Mouse (Mus musculus) left cerebral cortex, adult 2 months (tissue): ENCODE data around the gene Prkar2a. TPM values are rescaled to one million over a fixed set of nuclear protein-coding genes. Genes with fewer than 3 reads are reported as not detected.
A peak's percentile ranks its signal among the peaks of the same experiment; 100 is the strongest.

ENCODE experiments used
- DNase-seq, 2 experiments: peaks; one replicate each; pipeline ENCODE4 v3.0.0; 2021 to 2022; ENCODE audit warnings: low spot score in 2 of 2, mixed read lengths in 1 of 2; ENCODE audit errors: extremely low spot score in 1 of 2
- H3K27ac ChIP-seq: fragments of 200-600 bp; 2 replicates; pipeline ENCODE4 v1.8.1; 2022
- H3K4me3 ChIP-seq: fragments of 200-600 bp; 2 replicates; pipeline ENCODE4 v1.8.1; 2022
- CTCF ChIP-seq: fragments of 200-600 bp; IDR thresholded peaks from 2 replicates; pipeline ENCODE4 v1.8.1; 2022; ENCODE audit warnings: antibody characterized with exemption, mild to moderate bottlenecking, moderate library complexity
- intact Hi-C: fragments of 180-260 bp; cut with DNase I; formaldehyde crosslinking; loops from one replicate; pipeline ENCODE4 v1.15.1; 2025
- total RNA-seq, 2 experiments: library from RNA; stranded (reverse); gene quantifications; 2 replicates each; pipeline ENCODE4 v1.2.3; 2021

The Prkar2a gene
- total RNA-seq, 2 experiments from 2014 or later, result 47.0 to 48.3 TPM

DNA sequence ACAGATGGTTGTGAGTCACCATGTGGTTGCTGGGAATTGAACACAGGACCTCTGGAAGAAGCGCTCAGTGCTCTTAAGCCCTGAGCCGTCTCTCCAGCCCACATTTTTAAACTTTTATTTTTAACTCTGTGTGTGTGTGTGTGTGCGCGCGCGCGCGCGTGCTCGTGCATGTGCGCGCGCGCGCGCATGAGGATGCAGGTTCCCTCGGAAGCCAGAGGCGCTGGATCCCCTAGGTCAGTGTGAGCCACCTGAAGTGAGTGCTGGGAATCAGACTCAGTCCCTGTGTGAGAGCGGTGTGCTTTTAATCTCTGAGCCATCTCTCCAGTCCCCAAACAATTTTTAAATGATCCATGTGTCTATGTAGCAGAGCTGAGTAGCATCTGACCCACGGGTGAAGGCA lies 70.0 kb downstream of the Prkar2a start:
- TF ChIP-seq CTCF, result no peak
- Histone ChIP-seq H3K27ac (no peak overlapping the region), H3K4me3 (no peak overlapping the region)
- intact Hi-C loops, result no loop called here
- no peak for DNase-seq

DNA sequence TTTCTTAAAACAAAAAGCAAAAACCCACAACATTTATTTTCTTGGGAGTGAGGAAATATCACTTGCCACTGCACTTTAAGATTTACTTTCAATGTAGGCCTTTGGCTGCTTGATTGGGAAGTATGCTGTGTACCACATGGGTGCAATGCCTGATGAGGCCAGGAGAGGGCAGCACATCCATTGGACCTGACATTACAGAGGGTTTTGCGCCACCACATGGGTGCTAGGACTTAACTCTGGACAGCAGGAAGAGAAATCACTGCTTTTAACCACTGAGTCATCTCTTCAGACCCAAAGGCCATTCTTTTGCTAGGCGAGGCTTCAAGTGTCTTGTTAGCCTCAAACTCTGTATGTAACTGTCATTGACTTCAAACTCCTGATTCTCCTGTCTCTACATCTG lies 70.7 kb downstream of the Prkar2a start:
- Histone ChIP-seq H3K27ac (no peak overlapping the region), H3K4me3 (no peak overlapping the region)
- DNase-seq, result no peak
- intact Hi-C loops, result no loop called here
- TF ChIP-seq CTCF, result peak; percentile 50

DNA sequence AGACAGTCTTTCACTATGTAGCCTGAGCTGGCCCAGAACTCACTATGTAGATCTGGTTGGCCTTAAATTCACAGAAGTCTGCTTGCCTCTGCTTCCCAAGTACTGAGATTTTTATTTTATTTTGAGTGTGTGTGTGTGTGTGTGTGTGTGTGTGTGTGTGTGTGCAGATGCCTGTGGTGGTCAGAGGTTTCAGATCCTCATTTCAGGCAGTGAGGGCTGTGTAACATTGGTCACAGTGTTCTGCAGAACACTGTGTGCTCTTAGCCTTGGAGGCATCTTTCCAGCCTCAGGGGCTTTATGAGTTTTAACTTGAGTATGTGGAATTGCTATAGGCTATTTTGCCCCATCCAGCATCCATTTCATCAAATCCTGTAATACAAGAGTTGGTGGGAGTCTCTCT lies 72.4 kb downstream of the Prkar2a start:
- Histone ChIP-seq H3K4me3 (no peak overlapping the region), H3K27ac (no peak overlapping the region)
- no peak for TF ChIP-seq CTCF
- no peak for DNase-seq
- intact Hi-C loops, result no loop called here

DNA sequence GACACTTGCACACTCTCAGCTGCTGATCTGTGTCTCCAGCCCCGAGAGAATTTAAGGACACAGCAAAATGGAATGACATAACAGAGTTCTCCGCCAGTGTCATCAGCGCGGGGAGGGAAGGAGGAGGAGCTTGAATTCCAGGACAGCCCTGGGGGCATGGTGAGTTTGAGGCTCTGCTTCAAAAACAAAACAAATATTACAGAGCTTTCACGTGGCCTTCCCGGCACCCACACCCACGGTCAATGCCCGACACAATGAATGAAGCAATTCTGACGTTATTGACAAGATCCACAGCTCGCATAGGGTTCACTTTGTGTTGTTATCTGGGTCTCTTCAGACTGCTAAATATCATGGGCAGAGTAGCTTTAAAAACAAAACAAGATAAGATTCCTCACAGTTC lies 75.9 kb downstream of the Prkar2a start:
- H3K4me3 ChIP-seq, result no peak overlapping the region
- no peak for TF ChIP-seq CTCF
- no peak overlapping the region for H3K27ac ChIP-seq
- no peak for DNase-seq
- intact Hi-C loops, result no loop called here

DNA sequence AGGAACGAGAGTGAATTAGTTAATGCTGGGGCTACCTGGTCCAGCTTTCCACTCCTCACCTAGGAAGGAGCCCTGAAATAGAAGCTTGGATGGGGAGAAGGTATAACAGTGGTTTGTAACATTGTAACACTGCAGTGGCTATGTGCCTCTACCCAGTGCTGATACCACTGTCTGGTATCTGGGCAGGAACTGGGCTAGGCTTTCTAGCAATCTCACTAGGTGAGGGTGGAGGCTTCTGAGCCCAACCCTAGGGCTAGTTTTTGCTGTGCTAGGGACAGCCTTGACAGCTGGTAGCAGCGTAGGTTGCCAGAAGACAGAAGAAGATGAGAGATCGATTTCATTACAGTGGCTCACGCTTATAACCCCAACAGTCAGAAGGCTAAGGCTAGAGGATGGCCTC lies 87.5 kb downstream of the Prkar2a start:
- Histone ChIP-seq H3K4me3 (no peak overlapping the region), H3K27ac (no peak overlapping the region)
- no peak for TF ChIP-seq CTCF
- DNase-seq, result no peak
- intact Hi-C loops, result no loop called here

DNA sequence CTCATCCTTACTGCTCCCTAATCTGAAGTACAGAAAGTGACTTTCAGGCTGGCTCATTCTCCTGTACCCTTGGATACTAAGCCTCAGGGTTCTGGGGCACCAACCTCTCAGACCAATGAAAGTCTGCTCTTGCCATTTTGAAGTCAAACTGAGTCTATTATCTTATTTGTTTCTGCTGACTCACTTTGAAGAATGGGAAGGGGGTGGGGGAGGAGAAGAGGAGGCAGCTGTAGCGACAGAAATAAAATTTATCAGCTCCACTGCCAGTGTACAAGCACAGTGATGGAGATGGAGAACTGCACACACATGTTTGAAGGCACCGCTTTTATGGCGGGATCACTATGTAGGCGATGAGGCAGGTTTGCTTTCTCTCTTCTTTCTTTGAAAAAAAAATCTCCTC lies 88.2 kb downstream of the Prkar2a start:
- intact Hi-C loops, result no loop called here
- Histone ChIP-seq H3K27ac (no peak overlapping the region), H3K4me3 (no peak overlapping the region)
- no peak for TF ChIP-seq CTCF
- no peak for DNase-seq

DNA sequence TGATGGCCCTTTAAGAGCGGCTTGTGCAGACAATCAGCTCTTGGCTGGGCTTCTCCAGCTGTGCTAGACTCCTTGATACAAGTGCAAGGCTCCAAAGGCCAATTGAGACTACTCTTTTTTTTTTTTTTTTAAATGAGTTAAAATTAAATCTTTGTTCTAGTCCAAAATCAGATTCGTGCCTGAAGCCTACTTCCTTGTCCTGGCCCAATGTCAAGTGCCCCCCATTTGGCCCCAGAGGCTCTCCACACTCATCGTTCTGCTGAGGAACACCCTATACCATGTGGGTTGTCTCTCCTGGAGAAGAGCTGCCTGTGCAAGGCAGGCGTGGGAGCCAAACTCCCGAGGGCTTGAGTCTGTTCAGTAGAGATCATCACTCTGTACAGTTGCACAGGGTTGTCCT lies 91.8 kb downstream of the Prkar2a start:
- intact Hi-C loops, result no loop called here
- Histone ChIP-seq H3K4me3 (no peak overlapping the region), H3K27ac (no peak overlapping the region)
- no peak for DNase-seq
- TF ChIP-seq CTCF, result no peak

DNA sequence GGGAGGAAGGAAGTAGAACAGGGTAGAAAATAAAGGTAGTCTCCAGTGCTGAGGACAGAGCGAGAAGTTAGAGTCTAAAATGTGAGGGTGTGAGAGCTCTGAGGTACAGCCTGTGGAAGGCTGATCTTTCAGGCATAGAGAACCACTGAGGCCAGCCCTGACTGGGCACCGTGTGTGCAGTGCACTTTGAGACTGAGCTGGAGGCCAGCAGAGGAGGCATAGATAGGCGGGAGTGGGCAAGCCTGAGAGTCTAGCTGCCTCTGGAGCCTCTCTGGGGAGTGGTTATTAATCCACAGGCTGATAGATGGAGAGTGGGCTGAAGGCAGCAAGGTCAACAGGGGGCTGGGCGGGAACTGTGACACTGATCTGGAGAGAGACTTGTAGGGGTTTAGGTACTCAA lies 92.8 kb downstream of the Prkar2a start:
- no peak for DNase-seq
- TF ChIP-seq CTCF, result no peak
- no peak overlapping the region for H3K4me3 ChIP-seq
- H3K27ac ChIP-seq, result no peak overlapping the region
- intact Hi-C loops, result no loop called here

DNA sequence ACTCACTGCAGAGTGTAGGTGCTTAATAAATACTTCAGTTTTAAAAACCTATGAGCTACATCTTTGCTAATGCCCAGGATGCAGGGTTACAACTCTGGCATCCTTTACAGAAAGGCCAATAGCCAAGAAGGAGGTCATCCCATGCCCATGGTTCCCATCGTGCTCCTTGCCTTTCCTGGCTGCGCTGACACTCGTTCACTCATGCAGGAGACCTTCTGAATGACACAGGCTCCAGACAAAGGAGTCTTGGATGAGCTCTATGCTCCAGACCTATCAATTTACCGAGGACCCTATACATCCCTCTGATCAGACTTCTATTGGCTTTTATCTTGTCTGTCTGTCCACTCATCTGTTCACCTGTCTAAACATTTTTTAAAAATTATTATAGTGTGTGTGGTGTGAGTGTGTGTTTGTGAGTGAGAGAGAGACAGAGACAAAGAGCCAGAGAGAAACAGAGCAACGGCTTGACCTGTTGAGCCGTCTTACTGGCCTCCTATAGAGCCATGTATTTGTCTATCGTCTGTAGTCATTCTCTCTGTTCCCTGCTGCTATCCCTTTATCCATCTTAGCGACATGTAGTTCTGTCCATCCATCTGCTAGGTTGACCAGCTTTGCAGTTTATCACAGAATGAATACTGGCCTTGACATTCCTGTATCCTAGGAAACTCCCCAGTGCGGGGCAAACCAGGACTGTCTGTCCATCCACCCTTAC lies 93.9 kb downstream of the Prkar2a start:
- DNase-seq, result no peak
- Histone ChIP-seq H3K27ac (peak overlapping the region; percentile 98), H3K4me3 (peak overlapping the region; percentile 98)
- TF ChIP-seq CTCF, result no peak
- intact Hi-C loops, result no loop called here

DNA sequence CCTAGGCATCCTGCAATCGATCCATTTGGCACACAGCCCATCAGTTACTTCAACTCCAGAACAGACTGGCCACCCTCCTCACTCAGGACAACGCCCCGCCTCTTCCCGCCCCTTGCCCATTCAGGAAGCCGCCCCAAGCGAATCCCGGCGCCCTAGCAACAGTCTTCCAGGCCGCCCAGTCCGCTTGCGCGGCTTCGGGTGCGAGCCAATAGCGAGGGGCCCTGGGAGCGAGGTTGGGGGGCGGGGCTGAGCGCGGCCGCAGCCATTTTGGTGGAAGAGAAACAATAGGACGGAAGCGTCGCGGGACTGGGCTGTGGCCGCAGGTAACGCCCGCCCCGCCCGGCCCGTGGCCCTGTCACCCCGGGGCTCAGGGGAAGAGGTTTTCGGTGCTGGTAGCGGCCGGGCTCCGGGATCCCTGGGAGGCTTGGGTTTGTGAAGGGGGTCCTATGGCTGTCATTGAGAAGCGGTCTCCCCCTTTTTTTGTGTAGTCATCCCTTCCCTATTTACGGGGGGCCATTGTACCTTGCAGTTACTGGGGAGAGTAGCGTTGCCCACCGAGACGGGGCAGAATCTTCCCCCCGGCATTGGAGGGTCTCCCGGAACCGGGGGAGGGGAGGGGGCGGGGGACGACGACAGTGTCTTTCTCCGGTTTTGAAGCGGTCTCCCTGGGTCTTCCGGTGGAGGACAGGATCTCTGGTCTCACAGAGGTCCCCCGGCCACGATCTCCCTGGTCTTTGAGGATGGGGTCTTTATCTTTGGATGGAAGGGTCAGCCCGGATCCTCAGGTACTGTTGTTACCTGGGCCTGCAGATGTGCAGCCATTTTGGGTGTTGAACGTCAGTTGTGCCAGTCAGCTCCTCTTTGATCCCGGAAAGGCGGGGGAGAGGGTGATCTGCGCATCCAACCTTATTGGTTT lies 94.7 kb downstream of the Prkar2a start, which contains the start of gene Ip6k2:
Ip6k2 (plus strand) TSS at position 249 of the 916 bp plus-strand sequence.
- peak; percentile 96 for DNase-seq
- intact Hi-C loops, result no loop called here
- Histone ChIP-seq H3K4me3 (peak within 1 kb of the TSS; percentile 98), H3K27ac (peak within 1 kb of the TSS; percentile 98)
- TF ChIP-seq CTCF, result no peak

DNA sequence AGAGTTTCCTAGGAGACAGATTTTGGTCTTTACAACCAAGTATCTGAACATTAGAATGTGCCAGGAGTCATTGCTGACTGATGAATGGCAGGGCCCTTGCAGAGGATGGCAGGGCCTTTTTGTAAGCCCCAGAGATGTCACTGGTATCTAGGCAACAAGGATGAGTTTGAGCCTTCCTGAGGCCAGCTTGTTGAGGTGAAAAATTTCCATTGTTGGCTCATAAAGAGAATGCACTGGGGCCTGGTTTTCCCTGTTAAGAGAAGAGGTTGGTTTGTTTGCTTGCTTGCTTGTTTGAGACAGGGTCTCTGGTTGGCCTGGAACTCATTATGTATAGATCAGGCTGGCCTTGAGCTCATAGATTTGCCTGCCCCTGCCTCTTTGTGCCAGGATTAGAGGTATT lies 96.3 kb downstream of the Prkar2a start:
- intact Hi-C loops, result no loop called here
- no peak overlapping the region for H3K27ac ChIP-seq

DNA sequence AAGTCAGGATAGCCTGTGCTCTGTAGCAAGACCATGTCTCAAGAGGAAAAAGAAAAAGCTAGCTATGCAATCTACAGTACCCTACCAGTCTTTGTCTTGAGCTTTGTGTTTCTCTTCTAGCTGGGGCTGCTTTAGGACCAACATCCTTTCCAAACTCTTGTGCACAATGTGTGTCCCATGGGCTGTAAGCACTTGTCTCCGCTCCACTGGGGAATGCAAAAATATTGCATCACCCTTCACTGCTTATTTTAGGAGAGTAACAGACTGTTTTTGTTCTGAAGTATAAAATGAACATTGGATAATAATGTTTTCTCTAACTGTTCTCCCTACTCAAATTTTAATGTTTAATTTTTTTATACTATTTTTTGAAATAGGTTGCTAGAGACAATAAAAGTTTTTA lies 97.4 kb downstream of the Prkar2a start:
- H3K27ac ChIP-seq, result no peak overlapping the region
- DNase-seq, result no peak
- intact Hi-C loops, result no loop called here
- no peak for TF ChIP-seq CTCF
- H3K4me3 ChIP-seq, result peak overlapping the region; percentile 4; the same call in 1 of the 2 replicates

More for the DNA sequence above, 96.3 kb downstream of the Prkar2a start:
- no peak for TF ChIP-seq CTCF
- H3K4me3 ChIP-seq, result peak overlapping the region; percentile 98
- no peak for DNase-seq
